Mouse (Mus musculus): ENCODE measurements around the gene Platr17. TPM values are rescaled to one million over a fixed set of nuclear protein-coding genes. Genes with fewer than 3 reads are reported as not detected.

Platr17 gene
- polyA plus RNA-seq, 1 experiment from 2014 or later = 0.23 TPM

GRCm38 (mm10) chr17:33915671-33916250 is 10.8 kb downstream of the Platr17 start, which contains the start of the genes Tapbp and Zbtb22:
Gene Tapbp (plus strand): TSS chr17:33915899.
Gene Zbtb22 (plus strand): TSS chr17:33915904.
- Histone ChIP-seq H3K4me3 (ENCODE audit: low read depth, low read length) (peak within 1 kb of the TSS; percentile 52), H3K36me3 (ENCODE audit: control insufficient read depth, insufficient read depth, low read length) (peaks cover 53% of the 10 kb centered on the region), H3K4me2 (ENCODE audit: low read length) (peak within 1 kb of the TSS; percentile 71), H3K9me3 (ENCODE audit: control insufficient read depth, low read length) (no peaks in the 10 kb centered on the region), H3K9ac (ENCODE audit: low read length) (peak within 1 kb of the TSS; percentile 55), H3K4me1 (replicated peaks; ENCODE audit: control insufficient read depth, insufficient read depth, low read length) (peaks cover 24% of the 10 kb centered on the region), H3K27me3 (replicated peaks; ENCODE audit: control insufficient read depth, insufficient read depth, low read length) (no peaks in the 10 kb centered on the region), H3K27ac (ENCODE audit: low read depth) (peak within 1 kb of the TSS; percentile 78)
- WGBS = under 1% methylated on average over 31 of the region's 34 CpGs
- ATAC-seq (replicated peaks; ENCODE audit: low FRiP score, low TSS enrichment, low read depth) (peak; percentile 87), DNase-seq (ENCODE audit: low spot score) (peak; percentile 94)

GRCm38 (mm10) chr17:33916294-33916693 is 11.4 kb downstream of the Platr17 start:
- no peaks in the 10 kb centered on the region for H3K27me3 ChIP-seq (replicated peaks; ENCODE audit: control insufficient read depth, insufficient read depth, low read length)
- H3K4me2 ChIP-seq (ENCODE audit: low read length) = peak overlapping the region; percentile 71
- peaks cover 27% of the 10 kb centered on the region for H3K4me1 ChIP-seq (replicated peaks; ENCODE audit: control insufficient read depth, insufficient read depth, low read length)
- peaks cover 49% of the 10 kb centered on the region for H3K36me3 ChIP-seq (ENCODE audit: control insufficient read depth, insufficient read depth, low read length)
- peak; percentile 78 for DNase-seq (ENCODE audit: low spot score)
- ATAC-seq (replicated peaks; ENCODE audit: low FRiP score, low TSS enrichment, low read depth) = peak; percentile 18
- H3K4me3 ChIP-seq (ENCODE audit: low read depth, low read length) = peak overlapping the region; percentile 52
- H3K9me3 ChIP-seq (ENCODE audit: control insufficient read depth, low read length) = no peaks in the 10 kb centered on the region
- under 1% methylated on average over 18 of the region's 20 CpGs for WGBS
- peak overlapping the region; percentile 55 for H3K9ac ChIP-seq (ENCODE audit: low read length)
- H3K27ac ChIP-seq (ENCODE audit: low read depth) = peak overlapping the region; percentile 78

DNA sequence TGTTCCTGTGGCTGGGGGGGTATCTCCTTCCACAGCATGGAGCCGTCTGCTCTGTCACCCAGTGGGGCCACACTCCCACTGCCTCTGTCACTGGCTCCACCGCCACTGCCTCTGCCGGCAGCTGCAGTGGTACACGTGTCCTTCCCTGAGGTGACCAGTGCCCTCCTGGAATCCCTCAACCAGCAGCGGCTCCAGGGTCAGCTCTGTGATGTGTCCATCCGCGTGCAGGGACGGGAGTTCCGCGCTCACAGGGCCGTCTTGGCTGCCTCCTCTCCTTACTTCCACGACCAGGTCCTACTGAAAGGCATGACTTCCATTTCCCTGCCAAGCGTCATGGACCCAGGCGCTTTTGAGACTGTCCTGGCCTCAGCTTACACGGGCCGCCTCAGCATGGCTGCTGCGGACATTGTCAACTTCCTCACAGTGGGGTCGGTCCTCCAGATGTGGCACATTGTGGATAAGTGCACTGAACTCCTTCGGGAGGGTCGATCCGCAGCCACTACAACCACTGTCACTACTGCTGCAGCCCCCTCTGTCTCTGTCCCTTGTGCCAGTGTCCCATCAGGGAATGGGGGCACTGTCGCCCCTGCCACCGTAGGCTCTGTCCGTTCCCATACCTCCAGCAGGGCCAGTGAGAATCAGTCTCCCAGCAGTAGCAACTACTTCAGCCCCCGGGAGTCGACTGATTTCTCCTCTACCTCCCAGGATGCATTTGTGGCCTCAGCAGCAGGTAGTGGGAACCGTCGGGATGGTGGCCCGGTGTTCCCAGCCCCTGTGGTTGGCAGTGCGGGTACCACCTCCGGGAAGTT is 12.1 kb downstream of the Platr17 start:
- no peak overlapping the region for H3K9ac ChIP-seq (ENCODE audit: low read length)
- no peaks in the 10 kb centered on the region for H3K9me3 ChIP-seq (ENCODE audit: control insufficient read depth, low read length)
- ATAC-seq (replicated peaks; ENCODE audit: low FRiP score, low TSS enrichment, low read depth) (no peak), DNase-seq (ENCODE audit: low spot score) (no peak)
- H3K4me3 ChIP-seq (ENCODE audit: low read depth, low read length) = peak overlapping the region; percentile 52
- H3K27me3 ChIP-seq (replicated peaks; ENCODE audit: control insufficient read depth, insufficient read depth, low read length) = no peaks in the 10 kb centered on the region
- H3K27ac ChIP-seq (ENCODE audit: low read depth) = peak overlapping the region; percentile 78; the same call in 1 of the 2 replicates
- 76% methylated on average over 31 of the region's 31 CpGs for WGBS
- peaks cover 41% of the 10 kb centered on the region for H3K36me3 ChIP-seq (ENCODE audit: control insufficient read depth, insufficient read depth, low read length)
- H3K4me2 ChIP-seq (ENCODE audit: low read length) = peak overlapping the region; percentile 71
- H3K4me1 ChIP-seq (replicated peaks; ENCODE audit: control insufficient read depth, insufficient read depth, low read length) = peaks cover 27% of the 10 kb centered on the region

GRCm38 (mm10) chr17:33917656-33918292 is 12.8 kb downstream of the Platr17 start:
- H3K4me1 ChIP-seq (replicated peaks; ENCODE audit: control insufficient read depth, insufficient read depth, low read length) = peaks cover 27% of the 10 kb centered on the region

GRCm38 (mm10) chr17:33918293-33919203 is 13.6 kb downstream of the Platr17 start:
- ATAC-seq (replicated peaks; ENCODE audit: low FRiP score, low TSS enrichment, low read depth) (no peak), DNase-seq (ENCODE audit: low spot score) (no peak)
- WGBS = 60% methylated on average over 37 of the region's 37 CpGs
- Histone ChIP-seq H3K4me2 (ENCODE audit: low read length) (peak overlapping the region; percentile 99), H3K36me3 (ENCODE audit: control insufficient read depth, insufficient read depth, low read length) (peaks cover 29% of the 10 kb centered on the region), H3K27me3 (replicated peaks; ENCODE audit: control insufficient read depth, insufficient read depth, low read length) (no peaks in the 10 kb centered on the region), H3K27ac (ENCODE audit: low read depth) (no peak overlapping the region), H3K9ac (ENCODE audit: low read length) (no peak overlapping the region), H3K4me3 (ENCODE audit: low read depth, low read length) (peak overlapping the region; percentile 67), H3K4me1 (replicated peaks; ENCODE audit: control insufficient read depth, insufficient read depth, low read length) (peaks cover 27% of the 10 kb centered on the region), H3K9me3 (ENCODE audit: control insufficient read depth, low read length) (no peaks in the 10 kb centered on the region)

More at GRCm38 (mm10) chr17:33917656-33918292, 12.8 kb downstream of the Platr17 start:
- whole genome bisulfite sequencing = 78% methylated on average over 18 of the region's 18 CpGs
- ATAC-seq (replicated peaks; ENCODE audit: low FRiP score, low TSS enrichment, low read depth) = no peak
- H3K4me2 ChIP-seq (ENCODE audit: low read length) = no peak overlapping the region
- H3K9ac ChIP-seq (ENCODE audit: low read length) = no peak overlapping the region
- H3K27ac ChIP-seq (ENCODE audit: low read depth) = no peak overlapping the region
- H3K4me3 ChIP-seq (ENCODE audit: low read depth, low read length) = no peak overlapping the region
- DNase-seq (ENCODE audit: low spot score) = no peak
- H3K36me3 ChIP-seq (ENCODE audit: control insufficient read depth, insufficient read depth, low read length) = peaks cover 35% of the 10 kb centered on the region
- H3K27me3 ChIP-seq (replicated peaks; ENCODE audit: control insufficient read depth, insufficient read depth, low read length) = no peaks in the 10 kb centered on the region
- H3K9me3 ChIP-seq (ENCODE audit: control insufficient read depth, low read length) = no peaks in the 10 kb centered on the region

DNA sequence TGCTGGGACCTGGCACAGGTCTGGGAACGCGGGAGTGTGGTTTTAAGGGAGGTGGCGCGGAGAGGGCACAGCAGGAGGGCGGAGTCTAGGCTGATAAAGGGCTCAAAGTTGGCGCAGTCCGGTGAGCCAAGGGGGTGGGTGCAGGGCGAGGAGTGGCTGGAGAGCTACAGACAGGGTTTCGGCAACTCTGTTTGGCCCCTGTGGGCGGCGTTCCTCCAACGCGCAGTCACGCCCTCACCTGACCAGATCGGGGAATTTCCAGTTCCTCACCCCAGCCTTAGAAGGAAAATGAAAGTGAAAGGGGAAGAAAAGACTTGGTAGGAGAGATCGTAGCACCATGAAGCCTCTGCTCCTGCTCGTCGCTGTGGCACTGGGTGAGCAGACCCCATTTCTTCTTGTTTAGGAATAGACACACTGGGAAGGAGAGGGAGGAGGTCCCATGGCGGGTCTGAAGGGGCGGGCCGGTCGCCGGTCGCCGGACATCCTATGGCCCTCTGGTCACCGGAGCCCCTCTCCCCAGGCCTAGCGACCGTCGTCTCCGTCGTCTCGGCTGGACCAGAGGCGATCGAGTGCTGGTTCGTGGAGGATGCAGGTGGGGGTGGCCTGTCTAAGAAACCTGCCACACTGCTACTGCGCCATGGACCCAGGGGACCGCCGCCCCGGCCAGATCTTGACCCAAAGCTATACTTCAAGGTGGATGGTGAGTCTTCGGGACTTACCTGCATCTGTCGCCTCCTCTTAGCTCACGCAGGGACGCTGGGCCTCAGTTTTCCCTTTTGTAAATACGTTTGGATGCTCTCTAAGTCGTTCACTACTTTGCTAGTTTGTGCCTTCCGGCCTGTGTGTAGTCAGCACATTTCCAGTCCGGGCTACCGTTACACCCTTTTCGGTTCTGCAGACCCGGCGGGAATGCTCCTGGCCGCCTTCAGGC is 14.7 kb downstream of the Platr17 start:
- WGBS = 1% methylated on average over 52 of the region's 52 CpGs
- peak overlapping the region; percentile 59 for H3K9ac ChIP-seq (ENCODE audit: low read length)
- ATAC-seq (replicated peaks; ENCODE audit: low FRiP score, low TSS enrichment, low read depth) = no peak

DNA sequence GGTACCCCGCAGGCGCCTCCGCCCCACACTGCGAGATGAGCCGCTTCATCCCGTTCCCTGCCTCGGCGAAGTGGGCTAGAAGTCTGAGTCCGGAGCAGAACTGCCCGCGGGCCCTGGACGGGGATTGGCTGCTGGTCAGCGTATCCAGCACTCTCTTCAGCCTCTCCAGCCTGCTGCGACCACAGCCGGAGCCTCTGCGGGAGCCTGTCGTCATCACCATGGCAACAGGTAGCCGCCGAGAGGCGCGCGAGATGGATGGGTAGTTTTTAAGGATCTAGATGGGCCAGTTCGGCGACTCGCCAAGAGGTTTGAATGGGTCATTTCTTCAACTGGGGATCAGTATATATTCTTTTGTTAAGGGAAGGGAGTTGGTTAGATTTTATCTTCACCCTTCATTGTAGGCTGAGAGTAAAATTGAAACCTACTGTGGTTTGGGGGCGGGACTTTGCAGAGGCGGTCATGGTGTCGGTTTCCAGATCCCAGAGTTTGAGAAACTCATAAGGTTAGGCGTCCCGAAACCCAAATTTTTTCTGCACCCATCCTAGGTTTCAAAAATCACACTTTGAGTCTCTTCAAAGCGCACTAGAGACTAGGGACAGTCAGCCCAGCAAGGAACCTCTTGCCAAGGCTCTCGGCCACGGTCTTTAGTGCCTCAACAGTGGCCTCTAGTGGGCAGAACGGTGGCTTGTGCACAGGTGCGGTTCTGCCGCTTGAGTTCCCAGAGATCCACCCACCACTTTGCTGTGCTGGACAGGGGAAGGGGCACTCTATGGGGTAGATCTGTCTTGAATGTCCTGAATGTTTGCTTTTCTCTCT is 15.6 kb downstream of the Platr17 start:
- Histone ChIP-seq H3K9ac (ENCODE audit: low read length) (peak overlapping the region; percentile 59), H3K9me3 (ENCODE audit: control insufficient read depth, low read length) (no peaks in the 10 kb centered on the region), H3K4me1 (replicated peaks; ENCODE audit: control insufficient read depth, insufficient read depth, low read length) (peaks cover 20% of the 10 kb centered on the region), H3K36me3 (ENCODE audit: control insufficient read depth, insufficient read depth, low read length) (peaks cover 12% of the 10 kb centered on the region), H3K27me3 (replicated peaks; ENCODE audit: control insufficient read depth, insufficient read depth, low read length) (no peaks in the 10 kb centered on the region), H3K4me2 (ENCODE audit: low read length) (peak overlapping the region; percentile 99), H3K27ac (ENCODE audit: low read depth) (peak overlapping the region; percentile 51; the same call in 1 of the 2 replicates), H3K4me3 (ENCODE audit: low read depth, low read length) (peak overlapping the region; percentile 67)
- WGBS = under 1% methylated on average over 36 of the region's 36 CpGs
- ATAC-seq (replicated peaks; ENCODE audit: low FRiP score, low TSS enrichment, low read depth) (peak; percentile 30; the same call in 1 of the 2 replicates), DNase-seq (ENCODE audit: low spot score) (peak; percentile 90)

More for the DNA sequence above, 14.7 kb downstream of the Platr17 start:
- Histone ChIP-seq H3K36me3 (ENCODE audit: control insufficient read depth, insufficient read depth, low read length) (peaks cover 18% of the 10 kb centered on the region), H3K4me3 (ENCODE audit: low read depth, low read length) (peak overlapping the region; percentile 67), H3K27ac (ENCODE audit: low read depth) (peak overlapping the region; percentile 51; the same call in 1 of the 2 replicates), H3K4me2 (ENCODE audit: low read length) (peak overlapping the region; percentile 99), H3K9me3 (ENCODE audit: control insufficient read depth, low read length) (no peaks in the 10 kb centered on the region), H3K27me3 (replicated peaks; ENCODE audit: control insufficient read depth, insufficient read depth, low read length) (no peaks in the 10 kb centered on the region), H3K4me1 (replicated peaks; ENCODE audit: control insufficient read depth, insufficient read depth, low read length) (peaks cover 27% of the 10 kb centered on the region)
- DNase-seq (ENCODE audit: low spot score) = peak; percentile 69
